Mouse (Mus musculus) thymus, postnatal 25 days (tissue): ENCODE data around the gene Gtdc1.

Experiments used
- DNase-seq: peaks from one replicate; pipeline ENCODE4 v3.0.0; 2022

Gtdc1 gene

DNA sequence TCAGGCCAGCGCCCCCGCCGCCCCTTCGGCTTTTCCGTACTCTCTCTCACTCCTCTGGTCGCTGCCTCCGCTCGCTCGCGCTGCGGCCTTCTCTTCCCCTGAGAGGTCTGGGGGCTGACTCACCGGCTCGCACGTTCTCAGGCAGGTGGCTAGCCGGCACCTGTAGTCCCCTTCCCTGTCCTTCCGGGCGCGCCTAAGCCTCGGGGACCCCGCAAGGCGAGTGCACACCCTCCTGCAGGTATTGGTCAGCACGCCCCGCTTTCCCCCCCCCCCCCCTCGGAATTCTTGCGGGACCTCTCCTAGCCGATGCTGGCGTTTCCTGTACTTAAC, at the start of gene Gtdc1:
Gene Gtdc1, minus strand, starts transcription at position 176 of the 330 bp plus-strand sequence.
- no peak for DNase-seq

DNA sequence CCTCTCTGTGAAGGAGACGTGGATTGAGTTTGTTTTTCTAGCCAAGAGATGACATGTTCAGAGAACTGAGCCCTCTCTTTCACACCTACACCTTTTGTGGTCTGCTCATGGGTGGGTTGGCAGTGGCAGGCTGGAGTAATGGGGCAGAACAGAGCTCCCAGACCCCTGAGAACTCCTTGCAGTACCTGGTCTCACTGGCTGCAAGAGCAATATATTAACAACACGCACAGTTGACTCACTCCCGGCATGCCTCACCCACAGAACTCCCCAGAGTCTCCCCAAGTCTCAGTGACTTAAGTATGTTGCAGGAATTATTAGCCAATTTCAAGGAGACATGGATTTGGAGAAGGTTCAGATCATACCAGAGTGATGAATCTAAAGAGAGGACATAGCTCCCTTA, 49.6 kb upstream of the Gtdc1 start:
- DNase-seq: no peak

DNA sequence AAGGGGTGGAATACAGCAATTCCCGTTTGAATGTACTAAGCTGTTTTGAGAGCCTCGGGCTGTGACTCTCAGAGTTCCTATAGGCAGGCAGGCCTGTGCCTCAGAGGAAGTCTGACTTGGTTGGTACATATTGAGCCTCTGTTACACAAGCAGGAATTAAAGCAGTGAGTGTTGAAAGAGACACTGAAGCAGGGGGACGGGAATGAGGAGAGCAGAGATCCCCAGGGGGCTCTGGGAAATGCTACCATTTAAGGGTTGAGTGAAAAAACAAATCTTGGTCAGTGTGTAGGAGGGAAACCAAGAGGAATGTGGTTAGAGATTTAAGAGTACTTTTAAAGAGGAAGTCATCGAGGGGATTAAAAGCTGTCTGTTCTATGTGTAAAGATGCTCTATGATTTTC, 49.0 kb upstream of the Gtdc1 start:
- DNase-seq: no peak

DNA sequence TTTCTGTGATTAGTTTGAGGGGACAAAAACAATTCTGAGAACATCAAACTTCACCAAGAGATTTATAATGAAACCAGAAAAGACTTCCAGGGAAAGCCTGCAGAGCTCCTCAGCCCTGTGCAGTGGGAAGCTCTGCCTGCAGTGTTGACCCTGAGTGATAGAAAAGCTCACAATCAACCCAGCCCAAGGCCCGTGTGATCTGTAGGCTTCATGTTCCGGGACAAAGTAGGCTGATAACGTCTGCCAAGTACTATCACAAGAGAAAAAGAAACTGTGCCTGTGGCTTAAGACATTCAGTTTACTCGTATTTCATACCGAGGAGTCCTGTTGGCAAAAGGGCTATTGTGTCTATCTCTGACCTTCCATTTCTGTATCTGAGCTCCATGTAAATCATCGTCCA, 46.4 kb upstream of the Gtdc1 start:
- DNase-seq: no peak

DNA sequence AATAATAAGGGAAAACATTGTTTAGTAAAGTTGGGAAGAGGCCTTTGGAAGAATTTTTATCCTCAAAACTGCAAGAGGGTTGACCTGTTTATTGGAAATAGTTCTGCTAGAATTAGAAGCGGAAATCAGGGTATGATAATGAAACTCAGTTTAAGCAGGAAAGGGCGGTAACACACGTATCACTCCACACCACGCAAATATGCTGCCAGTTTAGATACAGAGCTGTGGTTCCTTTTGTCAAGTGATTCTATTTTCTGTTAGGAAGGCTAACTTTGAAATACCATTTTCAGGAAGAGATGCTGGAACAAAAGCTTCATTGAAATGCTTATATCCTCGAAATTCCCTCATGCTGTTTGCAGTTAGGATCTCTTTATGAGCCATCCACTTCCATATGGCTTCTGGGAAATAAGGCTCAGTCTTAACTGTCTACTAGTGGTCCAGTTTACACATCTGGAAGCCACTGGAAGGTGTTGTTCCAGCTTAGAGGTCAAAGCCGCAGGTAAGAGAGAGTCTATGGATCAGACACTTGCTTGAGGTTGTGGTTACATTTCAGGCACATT, 42.7 kb upstream of the Gtdc1 start:
- no peak for DNase-seq

DNA sequence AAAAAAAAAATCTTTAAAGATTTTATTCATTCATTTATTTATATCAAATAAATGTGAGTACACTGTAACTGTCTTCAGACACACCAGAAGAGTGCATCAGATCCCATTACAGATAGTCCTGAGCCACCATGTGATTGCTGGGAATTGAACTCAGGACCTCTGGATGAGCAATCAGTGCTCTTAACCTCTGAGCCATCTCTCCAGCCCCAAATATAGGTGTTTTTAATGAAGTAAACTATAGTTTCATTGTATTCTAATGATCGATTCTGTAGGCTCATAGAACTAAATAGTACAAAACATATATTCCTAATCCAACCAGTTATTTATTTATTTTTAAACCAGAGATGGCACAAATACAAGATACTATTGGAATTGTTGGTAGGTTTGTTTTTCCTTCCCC, 42.2 kb upstream of the Gtdc1 start:
- DNase-seq: no peak

DNA sequence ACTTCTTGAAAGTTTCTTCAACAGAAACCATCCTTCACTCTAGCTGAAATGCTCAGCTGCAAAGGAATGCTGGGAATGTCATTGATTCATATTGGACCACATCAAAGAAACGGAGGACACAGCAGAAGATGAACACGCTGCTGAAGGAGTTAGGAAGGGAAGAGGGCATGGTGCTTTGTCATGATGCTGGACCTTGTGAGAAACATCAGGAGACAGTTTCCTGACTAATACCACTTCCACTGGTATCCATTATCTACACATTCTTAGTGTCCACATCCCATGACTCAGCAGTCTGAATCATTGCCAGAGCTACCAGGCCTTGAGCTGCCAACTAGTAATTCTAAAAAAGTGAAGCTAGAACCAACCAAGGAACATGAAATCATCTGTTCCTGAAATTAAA, 41.8 kb upstream of the Gtdc1 start:
- DNase-seq: no peak

DNA sequence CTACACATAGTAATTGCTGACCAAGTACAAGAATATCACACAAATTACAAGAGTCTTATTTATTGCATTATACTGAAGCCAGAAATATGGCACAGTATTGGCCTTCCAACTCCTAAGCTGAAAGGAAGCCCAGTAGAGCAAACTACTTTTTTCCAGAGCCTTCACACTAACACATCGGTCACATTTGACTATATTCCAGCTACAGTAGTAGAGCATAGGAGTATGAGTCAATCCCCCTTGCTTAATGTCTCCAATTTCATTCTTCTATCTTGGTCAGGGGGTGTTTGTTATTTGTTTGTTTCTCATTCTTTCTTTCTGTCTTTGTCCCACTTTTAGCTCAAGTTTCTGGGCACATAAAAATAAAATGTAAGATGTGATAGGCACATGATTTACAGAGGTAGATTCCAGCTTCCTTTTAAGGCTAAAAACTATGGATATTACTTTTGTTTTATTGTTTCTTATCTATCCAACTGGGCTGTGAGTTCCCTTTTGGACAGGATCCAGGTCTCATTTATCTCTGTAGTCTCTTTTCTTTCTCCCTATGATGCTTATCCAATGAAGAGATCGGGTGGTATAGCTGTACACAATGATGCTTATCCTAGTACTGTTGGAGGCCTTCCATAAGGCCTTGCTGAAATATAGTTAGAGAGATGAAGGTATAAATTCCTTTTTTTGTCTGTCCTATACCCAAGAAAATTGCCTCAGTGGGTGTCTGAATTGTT, 38.5 kb upstream of the Gtdc1 start:
- DNase-seq: no peak

DNA sequence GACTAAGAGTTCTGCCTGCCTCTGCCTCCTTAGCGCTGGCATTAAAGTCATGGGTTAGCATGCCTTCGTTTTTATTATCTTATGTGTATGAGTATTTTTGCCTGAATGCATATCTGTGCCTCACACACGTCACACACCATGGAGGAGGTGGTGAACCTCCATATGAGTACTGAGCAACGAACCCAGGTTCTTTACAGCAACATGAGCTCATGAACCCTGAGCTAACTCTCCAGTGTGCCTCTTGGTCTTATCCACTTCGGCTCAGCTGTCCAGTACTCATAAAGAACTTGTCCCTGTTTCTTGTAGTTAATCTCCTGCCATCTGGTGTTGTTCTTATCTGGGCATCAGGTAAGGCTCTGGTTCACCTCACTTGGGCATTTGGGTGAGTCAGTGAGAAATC, 35.2 kb upstream of the Gtdc1 start:
- no peak for DNase-seq

DNA sequence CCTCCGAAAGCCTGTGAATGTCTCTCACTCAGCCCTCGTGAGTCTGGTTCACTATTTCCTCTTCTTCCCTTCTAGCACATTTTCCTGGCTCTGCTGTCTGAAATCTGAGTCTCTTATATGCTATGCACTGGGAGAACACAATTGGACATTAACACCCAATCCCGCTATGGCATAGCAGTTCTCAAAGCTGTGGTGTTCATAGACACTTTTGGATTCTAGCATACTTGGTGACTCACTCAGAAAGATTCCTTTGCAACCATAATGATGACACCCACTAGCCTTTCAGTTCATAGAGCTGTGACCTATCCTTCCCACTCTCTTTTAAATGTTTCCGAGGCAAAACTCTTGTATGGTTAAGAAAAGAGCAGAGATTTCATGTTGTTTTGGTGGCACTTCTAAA, 33.7 kb upstream of the Gtdc1 start:
- no peak for DNase-seq

DNA sequence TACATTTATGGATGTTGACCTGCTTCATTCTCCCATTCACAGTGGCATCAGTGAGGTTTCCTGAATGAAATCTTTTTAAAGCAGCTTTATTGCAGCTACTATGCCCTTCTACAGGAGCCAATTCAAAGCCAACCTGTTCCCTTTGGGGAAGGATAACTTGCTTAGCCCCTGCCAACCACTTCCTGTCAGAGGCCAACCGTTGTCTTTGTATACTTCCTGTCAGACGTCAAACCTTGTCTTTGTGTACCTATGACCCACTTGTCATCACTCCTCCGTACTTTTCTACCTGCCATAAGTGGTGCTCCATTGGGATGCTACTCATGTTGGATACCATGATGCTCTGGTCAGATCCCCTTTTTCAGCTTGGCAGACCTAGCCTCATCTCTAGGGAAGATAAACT, 33.1 kb upstream of the Gtdc1 start:
- DNase-seq: peak; percentile 61

DNA sequence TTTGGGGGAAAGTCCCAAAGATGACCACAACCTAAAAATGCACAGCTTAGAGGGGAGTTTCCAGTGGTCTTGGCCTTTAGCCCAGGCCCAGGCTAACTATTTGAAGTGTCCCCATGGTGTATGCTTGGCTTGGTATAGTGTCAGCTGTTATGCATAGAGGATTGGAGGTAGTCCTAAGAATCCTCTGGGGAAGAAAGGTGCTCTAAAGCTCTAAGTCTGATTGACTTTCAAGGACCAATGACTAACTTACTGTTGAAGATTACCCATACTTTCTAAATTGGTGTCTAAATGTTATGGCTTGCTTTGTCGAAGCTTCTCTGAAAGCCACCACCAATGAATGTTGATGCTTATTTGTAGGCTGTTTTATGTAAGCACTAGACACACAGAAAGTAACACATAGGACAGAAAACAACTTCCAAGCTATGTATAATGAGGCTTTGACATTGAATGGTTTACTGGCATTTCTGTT, 29.9 kb upstream of the Gtdc1 start:
- no peak for DNase-seq

DNA sequence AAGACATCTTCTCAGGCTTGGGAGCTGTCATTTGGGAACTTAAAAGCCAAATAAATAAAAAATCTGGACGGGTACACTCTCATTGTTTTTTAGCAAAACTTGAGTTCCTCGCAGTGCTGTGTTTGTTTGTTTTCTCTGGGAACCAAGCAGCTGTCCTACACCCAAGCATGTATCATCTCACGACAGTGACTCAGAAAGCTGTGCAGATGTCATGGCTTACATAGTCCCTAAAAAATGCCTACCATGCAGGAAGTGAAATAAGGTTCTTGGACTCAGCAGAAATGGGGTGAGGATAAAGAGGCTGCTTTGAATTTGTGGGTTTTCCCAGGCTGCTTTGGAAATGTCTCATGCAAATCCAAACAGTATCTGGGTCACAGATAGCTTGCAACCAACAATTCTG, 28.8 kb upstream of the Gtdc1 start:
- DNase-seq: no peak

DNA sequence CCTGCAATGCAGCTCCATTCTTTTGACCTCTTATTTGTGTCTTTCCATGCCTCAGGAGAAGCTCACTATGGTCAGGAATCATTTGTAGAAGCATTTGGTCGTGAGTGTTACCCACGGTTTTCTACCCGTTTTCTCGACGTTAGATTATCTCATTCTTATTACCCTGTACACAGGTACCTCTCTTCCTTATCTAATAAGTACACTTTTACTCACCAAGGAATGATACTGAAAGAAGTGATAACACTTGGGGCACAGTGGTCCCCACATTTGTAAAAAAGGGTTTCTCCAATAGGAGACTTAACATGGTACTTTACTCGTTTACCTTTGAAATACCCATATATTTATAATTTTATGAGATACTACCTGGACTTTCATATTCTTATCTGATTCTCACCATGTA, 28.0 kb upstream of the Gtdc1 start:
- DNase-seq: no peak

DNA sequence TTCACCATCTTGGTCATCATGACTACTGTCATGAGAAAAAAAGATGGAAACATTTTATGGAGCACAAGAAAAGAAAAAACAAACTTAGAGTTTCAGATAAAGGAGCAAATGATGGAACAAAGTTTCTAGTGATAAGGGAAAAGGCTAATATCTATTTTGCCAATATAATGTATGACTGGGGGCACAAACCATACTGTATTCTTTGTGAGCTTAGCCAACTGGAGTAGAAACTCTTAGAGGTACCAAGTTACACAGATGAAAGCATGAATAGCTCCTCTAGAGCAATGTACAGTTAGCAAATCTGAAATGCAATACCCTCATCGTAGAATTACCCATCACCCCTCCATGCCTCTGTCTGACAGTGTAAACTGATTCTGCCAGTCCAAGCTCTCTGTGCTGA, 26.7 kb upstream of the Gtdc1 start:
- DNase-seq: no peak

DNA sequence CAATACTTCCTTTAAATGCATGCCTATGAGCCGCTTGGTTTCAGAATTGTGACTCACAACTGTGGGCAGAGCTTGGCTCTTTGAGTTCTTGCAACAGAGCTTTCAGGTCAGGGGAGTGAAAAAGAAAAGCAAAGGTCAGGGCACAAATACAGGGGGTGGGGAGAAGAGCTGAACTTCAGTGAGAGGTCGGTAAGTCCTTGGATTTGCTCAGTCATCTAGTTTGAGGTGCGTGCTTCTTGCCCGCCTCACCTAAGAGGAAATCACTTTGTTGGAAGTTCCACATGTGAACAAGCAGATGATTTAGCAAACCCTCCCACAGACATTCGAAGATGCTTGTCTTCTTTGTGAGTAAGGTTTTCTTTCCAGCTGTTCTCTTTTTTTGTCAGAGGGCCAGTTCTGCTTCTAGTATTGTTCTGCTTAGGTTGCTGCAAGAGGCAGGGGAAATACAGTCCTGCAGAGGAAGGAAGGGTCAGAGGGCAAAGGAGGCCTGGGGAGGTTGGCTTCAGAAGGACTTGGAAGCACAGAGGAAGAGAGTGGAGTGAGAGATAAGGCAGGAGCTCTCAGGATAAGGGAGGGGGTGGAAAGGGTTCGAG, 25.5 kb upstream of the Gtdc1 start:
- no peak for DNase-seq

DNA sequence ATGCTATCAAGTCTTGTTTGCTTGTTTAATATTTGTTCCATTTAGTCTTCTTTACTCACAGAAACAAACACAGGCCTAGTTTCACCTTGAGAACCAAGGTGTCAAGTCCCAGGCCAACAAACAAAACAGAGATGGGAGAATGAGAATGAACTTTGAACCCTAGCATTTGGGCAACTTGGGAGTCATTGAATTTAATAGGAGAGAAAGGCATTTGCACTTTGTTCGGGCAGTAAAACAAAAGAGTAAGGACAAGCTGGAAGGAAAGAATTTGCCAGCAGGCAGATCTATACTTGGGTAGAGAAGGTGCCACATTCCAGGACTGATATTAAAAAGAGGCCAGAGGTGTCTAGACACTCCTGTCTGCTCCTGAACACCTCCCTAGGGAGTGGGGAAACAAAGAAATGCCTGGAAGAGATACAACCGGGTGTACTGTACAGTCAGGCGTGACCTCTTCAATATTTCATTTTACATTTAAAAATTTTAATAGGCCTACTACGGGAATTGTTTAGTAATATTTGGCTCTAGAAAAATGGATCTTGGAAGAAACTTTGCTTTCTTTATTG, 24.3 kb upstream of the Gtdc1 start:
- no peak for DNase-seq

DNA sequence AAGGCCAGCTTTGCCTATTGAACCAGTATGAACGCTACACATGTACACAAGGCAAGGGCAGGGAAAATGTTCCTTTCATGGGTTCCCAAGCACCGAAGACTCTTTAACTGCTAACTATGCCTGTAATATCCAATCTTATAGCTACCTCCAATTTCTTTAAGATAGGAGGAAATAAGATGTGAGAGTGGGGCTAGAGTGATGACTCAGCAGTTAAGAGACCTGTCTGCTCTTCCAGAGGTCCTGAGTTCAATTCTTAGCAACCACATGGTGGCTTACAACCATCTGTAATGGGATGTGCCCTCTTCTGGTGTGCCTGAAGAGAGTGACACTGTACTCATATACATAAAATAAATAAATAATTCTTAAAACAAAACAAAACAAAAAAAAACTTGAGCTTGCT, 17.2 kb upstream of the Gtdc1 start:
- DNase-seq: no peak

DNA sequence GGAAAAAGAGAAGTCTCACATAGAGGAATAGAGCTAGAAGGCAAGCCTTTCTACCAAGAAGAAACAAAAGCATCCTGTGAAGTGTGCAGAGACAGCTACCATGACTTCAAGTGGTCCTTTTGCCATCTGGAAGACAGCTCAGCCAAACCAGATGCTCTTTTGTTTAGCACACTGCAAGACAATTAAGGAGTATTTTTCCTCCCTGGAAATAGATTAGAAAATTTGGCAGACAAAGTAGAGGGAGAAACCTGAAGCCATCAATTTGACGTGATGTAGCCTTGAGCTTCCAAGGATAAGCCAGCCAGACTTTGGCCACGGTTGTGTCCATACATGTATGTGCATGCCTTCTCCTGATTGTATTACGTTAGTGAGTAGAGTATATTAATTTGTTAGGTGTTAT, 3.5 kb upstream of the Gtdc1 start:
- DNase-seq: no peak

DNA sequence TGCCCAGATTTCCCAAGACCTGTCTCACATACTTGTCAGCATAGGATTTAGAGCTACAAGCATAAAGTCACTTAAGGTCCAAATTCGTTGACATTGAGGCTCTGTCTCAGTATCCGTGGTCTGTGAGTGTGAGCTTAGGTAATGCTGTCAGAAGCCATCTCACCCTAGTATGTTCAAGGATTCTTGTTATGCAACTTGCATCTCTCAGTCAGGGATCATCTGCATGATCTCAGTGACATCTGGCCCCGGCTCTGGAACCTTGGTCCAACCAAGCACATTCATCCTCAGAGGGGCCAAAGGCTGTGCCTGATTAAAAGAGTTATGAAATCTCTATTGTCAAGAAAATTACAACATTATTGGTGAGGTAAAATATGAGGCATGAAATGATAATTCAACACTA, 1.2 kb upstream of the Gtdc1 start:
- no peak for DNase-seq

DNA sequence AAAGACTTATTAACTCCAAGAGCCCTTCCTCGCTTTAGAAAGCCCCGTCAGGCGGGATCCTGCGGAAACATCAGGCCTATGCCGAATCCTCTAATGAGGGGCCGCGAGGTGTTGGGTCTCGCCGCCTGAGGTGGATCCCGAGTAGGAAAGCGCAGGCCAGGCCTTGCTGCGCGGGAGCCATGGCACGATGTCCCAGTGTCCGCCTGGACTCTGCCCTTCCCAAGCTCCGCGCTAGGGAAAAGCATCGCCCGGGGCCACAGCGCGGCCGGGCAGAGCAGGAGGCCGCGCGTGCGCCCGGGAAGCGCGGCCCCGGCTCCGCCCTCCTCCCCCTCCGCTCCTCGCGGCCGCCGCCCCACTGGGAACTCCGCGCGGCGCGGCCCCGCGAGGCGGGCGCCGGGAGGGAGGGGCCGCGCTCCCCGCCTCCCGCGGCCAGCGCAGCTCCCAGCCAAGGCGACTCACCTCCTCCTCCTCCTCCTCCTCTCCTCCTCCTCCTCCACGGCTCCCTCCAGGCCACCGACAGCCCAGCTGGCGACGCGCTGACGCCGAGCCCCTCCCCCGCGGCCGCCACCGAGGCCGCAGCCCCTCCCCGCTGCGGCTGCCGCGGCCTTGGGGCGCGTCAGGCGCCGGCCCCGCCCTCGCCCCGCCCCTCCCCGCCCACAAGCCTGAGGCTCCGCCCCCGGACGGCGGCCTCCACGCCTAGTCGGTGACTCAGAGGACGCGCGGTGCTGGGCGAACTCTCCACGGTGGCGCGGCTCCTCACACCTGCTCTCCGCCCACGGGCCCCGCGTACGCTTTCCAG, 575 bp downstream of the Gtdc1 start:
- peak; percentile 88 for DNase-seq

DNA sequence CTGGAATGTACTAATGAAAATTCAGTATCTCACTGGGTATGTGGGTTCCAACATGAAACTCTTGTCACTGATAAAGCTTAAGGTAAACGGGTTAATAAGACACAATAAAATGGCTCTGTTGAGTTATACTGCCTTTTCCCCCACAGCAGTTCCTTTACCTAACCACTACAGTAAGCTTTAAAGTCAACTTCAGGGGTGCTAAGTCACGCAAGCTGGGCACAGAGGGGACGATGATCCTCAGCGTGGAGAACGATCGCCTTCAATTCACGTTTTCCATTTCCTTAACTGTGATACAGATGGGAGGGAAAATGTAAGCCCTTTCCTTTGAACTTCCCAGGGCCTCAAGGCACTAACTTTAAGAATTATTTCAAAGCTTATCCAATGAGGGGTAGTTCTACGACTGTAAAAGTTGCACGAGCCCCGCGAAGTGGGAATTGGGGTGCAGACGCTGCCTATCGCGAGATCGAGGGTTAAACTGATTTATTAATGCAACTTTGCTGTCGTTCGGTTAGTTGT, 1.2 kb downstream of the Gtdc1 start:
- no peak for DNase-seq

DNA sequence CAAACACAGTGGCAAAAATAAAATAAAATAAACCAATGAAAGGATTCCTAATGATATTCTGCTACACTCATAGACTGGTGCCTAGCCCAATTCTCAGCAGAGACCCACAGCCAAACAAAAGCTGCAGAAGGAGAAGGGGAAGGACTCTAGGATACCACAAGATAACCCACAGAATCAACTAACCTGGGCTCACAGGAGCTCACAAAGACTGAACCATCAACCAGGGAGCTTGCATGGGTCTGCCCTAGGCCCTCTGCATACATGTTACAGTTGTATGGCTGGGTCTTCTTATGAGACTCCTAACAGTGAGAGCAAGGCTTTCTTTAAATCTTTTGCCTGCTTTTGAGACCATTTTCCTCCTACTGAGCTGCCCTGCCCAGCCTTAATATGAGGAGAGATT, 2.8 kb downstream of the Gtdc1 start:
- DNase-seq: no peak
